Mouse (Mus musculus) kidney, postnatal 25 days (tissue): ENCODE data around the gene Msx1.
"Not testable (repeated sequence)": the region's sequence is repeated elsewhere in the genome, so short reads cannot be mapped to it uniquely, and the experiment has no call there.

ENCODE experiments used
- DNase-seq, 2 experiments: peaks; one replicate each; pipeline ENCODE4 v3.0.0; 2021; ENCODE audit warnings: mixed read lengths in 2 of 2

Msx1 gene

DNA sequence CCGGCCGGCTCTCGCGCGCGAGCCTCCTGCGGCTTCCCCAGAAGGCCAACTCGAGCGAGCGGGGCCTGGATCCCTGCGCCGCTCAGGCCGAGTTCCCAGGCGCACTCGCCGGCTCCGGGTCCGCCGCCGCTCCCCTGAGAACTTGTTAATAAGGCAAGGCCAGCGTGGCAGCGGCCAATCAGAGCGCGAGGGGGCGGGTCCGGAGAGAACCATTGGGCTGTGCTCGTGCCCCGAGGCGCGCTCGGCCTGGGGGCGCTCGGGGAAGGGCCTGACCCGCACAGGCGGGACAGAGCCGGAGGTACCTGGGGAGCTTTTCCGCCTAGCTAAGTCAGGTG lies at the start of gene Msx1:
Gene Msx1, minus strand, starts transcription at position 123 of the 335 bp plus-strand sequence.
- DNase-seq = peak; percentile 84 to 90

DNA sequence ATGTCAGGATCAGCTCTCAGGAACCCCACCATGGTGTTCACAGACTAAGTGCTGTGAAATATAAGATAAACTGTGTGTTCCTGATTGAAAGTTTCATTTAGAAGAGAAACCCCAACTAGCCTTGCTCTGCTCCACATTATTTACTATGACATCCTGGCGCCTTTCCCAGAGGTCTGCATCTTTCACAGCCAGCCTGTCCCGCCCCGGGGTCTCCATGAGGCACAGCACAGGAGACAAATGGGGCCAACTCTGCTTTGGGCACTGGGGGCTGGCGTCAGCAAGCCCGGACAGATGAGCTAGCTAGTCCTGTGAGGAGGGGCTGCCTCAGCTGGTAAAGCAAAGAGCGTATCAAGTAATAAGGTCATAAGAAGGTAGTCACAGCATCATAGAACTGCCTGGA lies 41.1 kb upstream of the Msx1 start:
- no peak for DNase-seq

DNA sequence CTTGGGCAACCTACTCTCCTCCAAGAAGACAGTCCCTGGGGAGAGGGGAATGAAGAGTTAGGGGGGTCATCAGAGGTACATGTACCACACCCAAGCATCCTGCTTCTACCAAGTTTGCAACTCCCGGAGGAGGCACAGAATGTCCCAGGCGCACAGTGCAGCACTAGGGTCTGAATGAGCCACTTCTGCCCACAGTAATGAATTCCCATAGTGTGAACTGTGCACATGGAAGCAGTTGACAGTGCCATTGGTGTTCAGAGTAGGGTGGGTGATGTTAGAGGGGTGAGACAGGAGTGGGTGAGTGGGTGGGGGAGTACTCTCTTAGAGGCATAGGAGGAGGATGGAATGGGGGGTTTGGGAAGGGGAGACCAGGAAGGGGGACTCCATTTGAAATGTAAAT lies 39.9 kb upstream of the Msx1 start:
- no peak for DNase-seq

DNA sequence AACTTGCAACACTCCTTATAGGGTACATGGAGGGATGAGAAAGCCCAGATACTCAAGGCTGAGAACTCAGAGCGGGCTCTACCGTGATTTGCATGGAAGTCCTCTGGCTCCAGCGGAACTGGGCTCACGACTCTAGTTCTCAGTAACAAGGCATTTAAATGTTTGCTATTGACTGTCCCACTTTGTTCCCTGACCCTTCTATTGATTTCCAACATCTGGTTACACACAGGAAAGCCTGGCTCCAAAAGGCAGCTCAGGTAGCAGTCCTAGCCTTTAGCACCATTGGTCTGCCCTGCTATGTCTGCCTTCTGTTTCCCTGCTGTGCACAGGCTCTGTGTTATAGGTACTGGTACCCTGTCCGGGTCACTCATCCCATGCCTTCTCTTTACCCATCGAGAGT lies 36.5 kb upstream of the Msx1 start:
- no peak for DNase-seq

DNA sequence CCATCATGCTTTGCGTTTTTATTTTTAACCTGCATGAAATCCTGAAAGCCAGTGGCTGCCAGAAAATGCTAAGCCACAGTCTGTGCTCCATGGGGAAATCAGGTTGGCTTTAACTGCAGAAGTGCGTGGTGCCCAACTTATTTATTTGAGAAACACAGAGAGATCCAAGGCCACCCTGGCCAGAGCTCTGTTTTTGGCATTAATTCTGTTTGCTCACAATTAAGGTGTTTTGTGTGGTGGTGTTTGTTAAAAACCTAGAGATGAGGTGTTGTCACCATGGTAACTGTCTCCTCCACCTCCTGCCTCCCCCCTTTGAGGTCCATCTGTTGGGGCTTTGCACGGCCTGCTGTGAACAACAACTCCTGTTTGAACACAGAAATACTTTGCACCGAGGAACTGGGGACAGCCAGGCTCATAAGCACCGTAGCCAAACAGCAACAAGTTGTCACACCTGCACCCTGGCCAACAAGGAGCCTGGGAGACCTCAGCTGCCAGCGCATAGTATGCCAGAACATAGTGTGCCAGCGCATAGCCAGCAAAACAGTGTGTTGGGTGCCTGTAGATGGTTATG lies 35.9 kb upstream of the Msx1 start:
- DNase-seq = no peak

DNA sequence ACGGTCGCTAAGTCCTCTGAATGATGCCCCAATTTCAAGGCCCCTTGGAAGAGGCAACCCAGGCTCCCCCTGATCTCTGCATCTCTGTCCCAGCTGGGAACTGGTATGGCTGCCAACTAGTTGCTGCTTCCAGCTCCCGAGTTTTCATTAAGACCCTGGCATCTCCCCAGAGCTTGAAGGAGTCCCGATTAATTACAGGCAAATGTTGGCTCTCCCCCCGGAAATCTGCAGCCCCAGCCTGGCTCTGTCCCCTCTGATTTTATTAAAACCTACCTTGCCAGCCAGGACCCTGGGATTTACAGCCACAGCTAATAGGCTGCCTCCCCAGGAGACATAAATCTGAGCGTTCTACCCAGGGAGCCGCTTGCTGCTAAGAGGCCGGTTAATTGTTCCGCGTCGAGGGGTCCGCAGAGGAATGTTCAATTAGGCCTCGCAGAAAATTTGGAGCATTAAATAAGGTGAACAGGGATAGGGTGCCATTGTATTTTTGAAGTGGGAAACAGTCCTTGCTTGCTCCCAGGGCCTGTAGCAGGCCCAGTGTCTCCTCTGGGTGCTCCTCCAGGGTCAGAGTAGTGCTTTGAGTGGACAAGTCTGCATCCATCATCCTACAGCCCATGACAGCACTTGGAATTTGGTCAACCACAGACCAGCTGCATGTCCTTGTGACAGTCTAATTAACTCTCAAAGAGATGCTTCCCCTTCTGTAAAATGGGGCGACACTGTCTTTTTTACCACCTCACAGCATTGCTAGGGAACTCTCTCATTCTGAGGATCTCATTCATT lies 33.6 kb upstream of the Msx1 start:
- DNase-seq = no peak

DNA sequence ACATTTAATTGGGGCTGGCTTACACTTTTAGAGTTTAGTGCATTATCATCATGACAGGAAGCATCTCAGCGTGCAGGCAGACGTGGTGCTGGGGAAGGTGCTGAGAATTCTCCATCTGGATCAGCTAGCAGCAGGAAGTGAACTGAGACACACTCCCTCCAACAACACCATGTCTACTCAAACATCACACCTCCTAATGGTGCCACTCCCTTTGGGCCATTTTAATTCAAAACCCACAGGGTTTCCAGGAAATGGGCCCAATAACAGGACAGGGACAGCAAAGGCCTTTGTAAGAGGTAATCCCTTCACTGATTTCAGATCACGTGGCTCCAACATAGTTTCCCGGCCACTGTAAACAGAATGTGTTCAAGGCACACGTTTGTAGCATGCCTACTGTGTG lies 31.7 kb upstream of the Msx1 start:
- no peak for DNase-seq

DNA sequence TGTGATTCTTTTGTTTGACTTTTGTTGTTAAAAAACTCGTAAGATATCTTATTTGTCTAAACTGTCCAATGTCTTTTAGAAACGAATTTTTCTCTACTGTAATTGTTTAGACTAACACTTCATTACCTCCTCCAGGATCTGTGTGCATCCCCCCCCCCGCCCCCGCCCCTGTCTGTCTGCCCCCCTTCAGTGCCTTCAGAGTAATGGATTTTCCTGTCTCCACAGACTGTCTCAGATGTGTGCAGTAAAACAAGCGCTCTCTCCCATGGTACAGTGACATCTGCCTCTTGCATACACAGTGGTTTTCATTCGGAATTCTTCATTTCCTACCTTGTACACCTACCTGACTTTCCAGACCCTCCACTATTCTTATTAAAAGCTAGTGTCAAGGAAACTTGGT lies 29.9 kb upstream of the Msx1 start:
- no peak for DNase-seq

DNA sequence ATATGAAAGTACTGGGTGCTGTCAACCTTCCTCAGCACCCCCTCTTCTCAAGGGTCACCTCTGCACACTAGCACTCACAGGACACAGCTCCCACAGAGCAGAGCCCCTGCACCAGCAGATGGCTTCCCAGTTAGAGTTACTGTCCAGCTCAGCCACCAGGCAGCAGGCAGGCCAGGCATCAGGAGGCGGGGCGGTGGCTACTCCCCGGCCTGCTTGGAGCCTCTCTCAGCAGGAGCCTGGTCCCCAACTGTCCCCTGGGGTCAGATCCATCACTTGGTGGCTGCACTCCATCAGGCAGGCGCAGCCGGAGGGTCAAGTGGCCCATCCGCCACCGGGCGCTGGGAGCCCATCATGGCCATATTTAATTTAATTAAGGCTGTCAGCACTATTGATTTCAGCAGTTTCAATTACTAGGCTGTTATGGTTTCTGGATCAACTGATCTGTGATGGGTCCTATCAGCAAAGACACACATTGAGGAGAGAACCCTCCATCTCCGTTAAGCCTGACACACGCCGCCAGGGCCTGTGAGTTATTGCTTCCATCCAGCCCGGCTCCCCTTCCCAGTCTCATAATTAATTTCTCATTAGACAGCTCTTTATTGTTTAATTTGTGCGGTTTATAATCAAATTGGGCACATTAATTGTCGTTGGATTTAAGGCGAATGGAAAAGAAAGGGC lies 27.1 kb upstream of the Msx1 start:
- no peak for DNase-seq

DNA sequence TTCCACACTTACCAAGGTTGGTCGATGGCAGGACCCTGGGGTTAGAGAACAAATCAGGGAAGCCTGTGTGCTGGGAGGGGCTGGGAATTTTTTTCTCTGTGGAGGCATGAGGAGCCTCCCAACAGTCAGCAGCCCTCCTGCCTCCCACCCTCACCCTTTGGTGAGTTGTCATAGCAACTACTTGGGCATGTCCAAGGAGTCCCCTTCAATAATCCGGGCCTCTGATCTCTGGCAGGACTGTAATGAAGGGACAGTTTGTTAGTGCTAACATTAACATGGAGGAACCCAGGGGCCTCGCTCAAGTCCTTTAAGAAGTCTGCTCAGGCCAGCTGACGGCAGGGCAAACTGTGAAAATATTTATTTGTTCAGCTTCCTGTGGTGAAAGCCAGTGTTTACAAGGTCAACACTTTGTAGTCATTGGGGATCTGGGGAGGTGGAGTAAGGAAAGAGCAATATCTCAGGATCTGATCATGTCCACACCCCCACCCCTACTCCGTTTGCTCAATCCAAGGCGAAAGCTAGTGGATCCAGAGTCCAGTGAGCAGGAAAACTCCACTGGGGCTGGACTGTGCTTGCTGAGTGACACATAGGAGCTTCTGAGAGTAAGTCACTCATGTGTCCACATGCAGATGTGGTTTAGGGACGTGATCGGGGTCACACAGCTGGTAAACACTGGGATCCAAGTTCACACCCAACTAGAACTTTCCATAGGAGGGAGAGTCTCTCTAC lies 24.8 kb upstream of the Msx1 start:
- DNase-seq = no peak

DNA sequence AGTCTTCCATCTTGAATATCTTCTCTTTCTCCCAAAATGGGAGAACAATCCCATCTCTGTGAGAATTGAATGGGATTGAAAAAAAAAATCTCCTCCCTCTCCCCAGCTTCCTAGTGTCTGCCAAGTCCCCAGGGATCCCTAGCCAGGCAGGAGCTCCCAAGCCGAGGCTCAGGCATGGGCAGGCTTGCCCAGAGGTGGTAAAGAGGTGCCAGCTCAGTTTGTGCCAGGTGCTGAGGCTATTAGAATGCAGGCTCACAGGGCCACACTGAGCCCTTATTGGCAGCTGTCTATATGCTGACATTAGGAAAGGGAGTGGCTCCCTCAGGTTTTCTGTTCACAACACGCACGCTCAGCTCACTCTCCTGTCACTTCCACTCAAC lies 11.9 kb upstream of the Msx1 start:
- DNase-seq = no peak

DNA sequence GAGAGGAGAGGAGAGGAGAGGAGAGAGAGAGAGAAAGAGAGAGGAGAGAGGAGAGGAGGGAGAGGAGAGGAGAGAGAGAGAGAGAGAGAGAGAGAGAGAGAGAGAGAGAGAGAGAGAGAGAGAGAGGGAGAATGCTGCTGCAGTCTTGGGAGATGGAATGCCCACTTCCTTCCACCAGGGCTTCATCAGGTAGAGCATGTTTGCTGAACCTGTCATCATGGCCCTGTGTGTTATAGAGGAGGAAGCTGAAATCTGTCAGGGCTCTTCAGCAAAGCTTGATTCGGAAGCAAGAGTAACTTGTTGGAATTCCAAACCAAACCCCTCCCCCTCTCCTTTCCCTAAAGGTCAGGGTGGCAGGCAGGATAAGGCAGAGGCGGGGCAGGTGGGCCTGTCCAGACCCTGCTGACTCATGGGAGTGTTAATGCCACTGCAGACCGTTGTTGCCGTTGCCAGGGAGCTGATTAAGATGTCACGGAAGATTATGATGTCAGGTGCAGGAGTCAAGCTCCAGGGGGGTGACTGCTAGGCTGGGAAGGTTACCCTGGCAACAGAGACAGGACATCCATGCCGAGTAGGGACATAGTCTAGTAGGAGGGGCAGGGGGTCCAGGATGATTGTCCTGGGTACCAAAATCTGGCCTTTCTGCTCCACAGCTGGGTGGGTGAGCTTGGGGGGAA lies 11.3 kb upstream of the Msx1 start:
- DNase-seq = no peak

DNA sequence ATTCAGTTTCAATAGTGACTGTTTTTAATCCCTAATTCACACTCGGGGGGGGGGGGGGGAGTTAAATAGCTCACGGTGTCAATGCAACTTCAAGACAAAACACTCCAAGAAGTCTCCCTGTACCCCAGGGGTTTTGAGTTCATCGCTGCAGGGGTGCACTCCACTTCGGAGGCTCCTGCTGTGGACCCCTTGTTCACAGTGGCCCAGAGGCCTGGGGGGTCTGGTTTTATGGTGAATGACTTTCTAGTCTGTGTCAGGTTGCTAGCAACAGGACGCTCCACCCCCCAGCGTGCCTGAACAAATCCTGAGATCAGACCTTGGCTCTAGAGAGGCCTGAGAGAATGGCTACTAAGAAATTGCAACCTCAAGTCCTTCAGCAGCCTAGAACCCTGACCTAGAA lies 8.4 kb upstream of the Msx1 start:
- DNase-seq = no peak

DNA sequence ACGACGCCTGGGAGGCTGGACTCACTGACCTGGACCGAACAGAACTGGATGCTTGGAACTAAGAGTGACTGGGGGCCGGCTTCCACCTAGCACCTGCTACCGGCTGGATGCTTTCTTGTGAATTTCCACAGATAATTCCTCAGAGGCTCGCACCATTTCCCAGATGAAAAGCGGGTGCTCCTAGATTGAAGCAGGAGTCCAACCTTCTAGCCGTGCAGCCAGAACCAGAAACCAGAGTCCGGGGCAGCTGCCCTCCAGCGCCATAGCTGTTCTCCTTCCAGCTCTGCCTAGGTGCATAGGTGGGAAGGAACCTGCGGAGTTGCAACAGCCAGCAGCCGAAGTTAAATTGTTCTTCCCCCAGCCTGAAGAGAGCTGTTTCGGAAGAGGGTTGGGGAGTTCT lies 7.6 kb upstream of the Msx1 start:
- no peak for DNase-seq

DNA sequence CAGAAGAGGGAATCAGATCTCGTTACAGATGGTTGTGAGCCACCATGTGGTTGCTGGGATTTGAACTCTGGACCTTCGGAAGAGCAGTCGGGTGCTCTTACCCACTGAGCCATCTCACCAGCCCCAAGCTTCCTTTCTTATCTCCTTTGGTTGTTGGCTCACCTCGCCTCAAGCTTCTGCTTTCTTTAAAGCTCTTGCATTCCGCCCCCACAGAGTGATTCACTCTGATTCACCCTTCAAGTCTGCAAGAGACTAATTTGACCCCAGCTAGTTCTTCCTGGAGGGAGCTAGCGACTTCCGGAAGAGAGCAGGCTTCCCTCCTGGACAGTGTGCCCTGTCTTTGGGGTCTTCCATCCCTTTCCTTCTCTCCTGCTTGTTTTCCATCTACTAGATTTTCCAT lies 6.1 kb upstream of the Msx1 start:
- not testable (repeated sequence) for DNase-seq

DNA sequence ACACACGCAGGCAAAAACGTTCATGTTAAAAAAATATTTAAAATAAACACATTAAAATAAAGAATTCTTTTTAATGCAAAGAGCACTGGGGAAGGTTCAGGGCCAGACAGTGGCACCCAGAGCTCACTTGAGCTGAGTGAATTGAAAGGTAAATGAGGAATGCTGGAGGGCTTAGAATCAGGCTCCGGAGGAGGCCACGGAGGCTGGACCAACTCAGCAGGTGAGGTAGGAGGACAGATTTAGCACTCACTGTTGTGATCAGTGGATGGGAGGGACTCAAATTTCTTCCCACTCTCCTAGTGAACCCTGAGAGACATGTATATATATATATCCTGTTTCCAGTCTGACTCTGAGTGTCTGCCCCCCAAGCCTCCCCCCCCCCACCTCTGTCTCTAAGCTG lies 5.5 kb upstream of the Msx1 start:
- DNase-seq = no peak

DNA sequence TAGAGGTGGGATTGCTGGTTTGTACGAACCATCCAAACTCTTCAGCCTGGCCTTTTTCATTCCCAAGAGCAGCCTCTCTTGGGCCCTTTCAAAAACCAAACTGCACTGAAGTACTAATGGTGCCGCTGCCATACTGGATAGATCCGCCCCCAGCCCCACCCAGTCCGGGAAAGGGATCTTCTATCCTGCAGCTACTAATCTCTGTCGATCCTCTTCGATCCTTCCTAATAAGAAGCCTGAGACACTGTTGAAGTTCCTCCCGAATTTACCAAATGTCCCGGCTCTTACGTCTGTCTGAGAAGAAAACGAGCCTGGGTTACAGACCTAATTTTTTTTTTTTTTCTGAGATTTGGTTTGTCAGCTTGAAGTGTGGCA lies 4.9 kb upstream of the Msx1 start:
- no peak for DNase-seq

DNA sequence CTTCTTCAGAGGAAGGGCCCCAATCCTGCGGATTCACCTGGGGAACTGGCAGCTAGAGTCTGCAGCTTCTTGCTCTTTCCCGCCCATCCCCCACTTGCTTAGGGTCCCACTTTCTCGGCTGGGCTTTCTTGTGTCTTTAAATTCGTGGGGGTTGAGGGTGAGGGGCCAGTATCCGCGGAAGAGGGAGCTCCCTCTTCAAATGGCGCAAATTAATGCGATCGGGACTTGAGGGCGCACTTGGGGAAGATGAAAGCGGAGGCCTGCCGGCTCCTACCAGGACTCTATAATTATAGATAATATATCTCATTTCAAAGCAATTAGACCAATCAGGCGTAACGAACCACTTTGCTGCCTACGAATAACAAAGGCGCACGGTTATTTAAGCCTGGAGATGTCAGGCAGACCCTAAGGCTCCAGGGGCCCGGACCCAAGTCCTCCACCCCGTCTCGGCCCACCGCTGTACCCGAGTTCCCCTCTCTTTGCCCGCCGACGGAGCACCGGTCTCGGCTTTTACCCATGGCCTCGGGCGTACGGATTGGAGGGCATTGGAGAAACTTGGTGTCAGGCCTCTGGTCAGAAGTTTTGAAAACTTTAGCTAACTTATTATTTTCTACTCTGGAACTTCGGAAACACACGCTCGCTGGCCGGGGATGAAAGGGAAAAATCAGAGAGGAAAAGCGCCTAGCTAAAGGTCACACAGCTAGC lies 4.4 kb upstream of the Msx1 start:
- no peak for DNase-seq

DNA sequence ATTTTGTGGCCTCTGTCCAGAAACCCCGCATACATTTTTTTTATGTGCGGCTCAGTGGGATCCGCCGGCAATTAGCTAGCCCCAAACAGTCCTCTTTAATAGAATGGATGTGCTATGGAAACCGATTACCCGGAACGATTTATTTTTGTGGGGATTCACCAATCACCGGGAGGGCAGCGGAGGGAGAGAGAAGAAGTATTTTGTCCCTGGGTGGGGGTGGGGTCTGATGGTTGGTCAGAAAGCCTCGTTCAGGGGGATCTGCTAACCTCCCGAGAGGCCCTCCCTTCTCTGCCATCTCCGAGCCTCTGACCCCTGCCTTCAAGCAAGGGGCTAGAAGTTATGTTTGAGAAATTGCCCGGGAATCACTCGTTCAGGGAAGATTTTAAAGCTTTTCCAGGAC lies 3.6 kb upstream of the Msx1 start:
- DNase-seq = no peak

DNA sequence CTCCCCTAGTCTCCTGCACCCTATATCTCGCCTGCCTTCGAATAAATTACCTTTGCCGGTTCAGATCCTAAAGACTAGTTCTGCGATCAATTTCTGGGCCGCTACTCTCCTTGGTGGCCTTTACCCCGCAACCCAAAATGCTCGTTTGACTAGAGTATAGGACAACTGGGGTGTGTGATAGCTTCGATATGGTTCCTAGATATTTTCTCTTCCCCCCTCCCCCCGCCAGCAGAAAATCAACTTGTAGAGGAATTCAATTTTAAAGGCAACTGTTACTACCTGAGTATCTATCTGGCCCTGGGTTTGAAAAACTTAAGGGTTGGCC lies 3.2 kb upstream of the Msx1 start:
- no peak for DNase-seq

DNA sequence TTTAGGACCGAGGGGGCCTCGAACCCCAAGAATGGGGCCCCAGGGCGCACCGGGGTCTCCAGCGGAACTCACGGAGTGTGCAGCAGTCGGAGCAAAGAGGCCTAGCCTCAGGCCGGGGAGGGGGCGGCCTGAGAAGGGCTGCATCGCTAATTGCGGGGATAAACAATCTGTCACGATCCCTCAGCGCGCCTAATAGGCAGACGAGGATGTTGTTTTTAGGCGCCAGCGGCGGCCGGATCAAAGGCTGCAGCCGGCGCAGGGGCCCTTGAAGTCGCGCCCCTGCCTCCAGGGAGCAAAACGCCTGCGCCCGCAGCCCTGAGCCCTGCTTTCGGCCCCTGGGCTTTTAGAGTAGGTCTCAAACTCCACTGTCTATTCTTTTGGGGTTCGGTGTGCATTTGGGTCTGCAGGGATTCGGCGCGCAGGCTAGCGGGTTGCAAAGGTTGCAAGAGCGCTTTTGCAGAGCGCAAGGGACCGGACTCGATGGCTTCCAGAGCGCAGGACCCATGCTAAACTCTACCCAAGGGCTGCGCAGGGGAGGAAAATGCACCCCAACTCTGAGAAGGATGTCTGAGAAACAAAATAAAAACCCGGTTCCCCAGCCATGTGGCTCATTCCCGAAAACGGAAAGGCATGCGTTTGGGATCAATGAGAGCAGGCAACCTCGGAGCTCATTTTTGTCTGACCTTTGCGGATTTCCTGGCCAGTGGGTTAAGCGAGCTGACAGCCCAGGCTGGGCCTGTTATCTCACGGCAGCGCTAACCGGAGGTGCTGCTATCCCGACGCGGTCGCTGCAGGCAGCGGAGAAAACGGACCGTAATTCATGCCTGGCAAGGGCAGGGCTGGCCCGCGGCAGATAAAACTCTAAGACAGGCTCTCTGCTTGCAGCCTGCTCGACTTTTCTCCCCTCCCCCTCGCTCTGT lies 2.6 kb upstream of the Msx1 start:
- DNase-seq = no peak
